15 mouse cellular contexts compared by ENCODE assay signal in the genomic region with DNA sequence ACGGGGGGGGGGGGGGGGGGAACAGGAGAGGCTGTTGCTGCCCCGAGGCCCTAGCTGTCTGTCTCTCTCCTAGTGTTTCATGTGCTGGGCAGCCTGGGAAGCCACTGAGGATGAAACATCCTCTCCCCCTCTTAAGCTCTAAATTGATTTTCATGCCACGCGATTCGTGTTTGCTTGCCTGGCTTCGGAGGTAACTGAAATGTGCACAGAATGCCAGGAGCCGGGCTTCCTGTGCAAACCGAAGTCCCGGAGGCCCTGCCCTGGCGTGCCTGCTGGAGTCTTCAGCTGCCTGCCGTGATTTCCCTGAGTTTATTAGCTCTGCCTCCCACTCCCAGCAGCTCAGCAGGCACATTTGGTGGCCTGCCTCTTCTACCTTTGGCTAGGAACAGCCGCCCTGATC. TPM values are rescaled to one million over a fixed set of nuclear protein-coding genes. Genes with fewer than 3 reads are reported as not detected.
DNase-seq lines count a peak whose midpoint lies in the region; ATAC-seq and TF ChIP-seq lines count a peak whose summit lies in the region.
"Had no signal": no experiment of that assay in that cellular context is flagged by ENCODE, and none has a peak within 500 bp of the region (broad histone marks: within the 10 kb centered on the region; RNA-seq: fewer than 3 reads in every experiment).

No protein-coding gene starts in this region.

- TF ChIP-seq CTCF in midbrain, postnatal 0 days (IDR thresholded peaks at IDR 0.05): no peak

- no peaks in the 10 kb centered on the region for H3K27me3 ChIP-seq in kidney, embryonic 14.5 days (ENCODE audit: control insufficient read depth, insufficient read depth, low read length)
- no peaks in the 10 kb centered on the region; the same call in 1 of the 2 replicates for H3K27me3 ChIP-seq in embryonic facial prominence, embryonic 12.5 days
- peaks cover 19% of the 10 kb centered on the region for H3K27me3 ChIP-seq in limb, embryonic 10.5 days (ENCODE audit: low read depth, poor library complexity, severe bottlenecking)
- H3K27me3 ChIP-seq in midbrain, postnatal 0 days (ENCODE audit: insufficient read depth, low read length): no peaks in the 10 kb centered on the region

- 0 out of 2 replicates have a peak overlapping the region, but pooled peaks have one; percentile 2 for H3K9ac ChIP-seq in kidney, embryonic 14.5 days (ENCODE audit: low read depth, low read length)
- no peak overlapping the region for H3K9ac ChIP-seq in embryonic facial prominence, embryonic 12.5 days
- H3K9ac ChIP-seq in midbrain, postnatal 0 days (replicated peaks; ENCODE audit: low read length, poor library complexity, severe bottlenecking): no peak overlapping the region; the same call in 1 of the 2 replicates
- H3K9ac ChIP-seq: liver, embryonic 12.5 days had no signal

- H3K4me1 ChIP-seq in kidney, embryonic 14.5 days (ENCODE audit: control insufficient read depth, insufficient read depth, low read length): peaks cover 21% of the 10 kb centered on the region
- peaks cover 23% of the 10 kb centered on the region for H3K4me1 ChIP-seq in embryonic facial prominence, embryonic 12.5 days
- H3K4me1 ChIP-seq in limb, embryonic 10.5 days: peaks cover 34% of the 10 kb centered on the region
- peaks cover 10% of the 10 kb centered on the region; the same call in 1 of the 2 replicates for H3K4me1 ChIP-seq in midbrain, postnatal 0 days (ENCODE audit: insufficient read depth, low read length)

- H3K36me3 ChIP-seq in kidney, embryonic 14.5 days (ENCODE audit: control insufficient read depth, insufficient read depth, low read length): peaks cover 11% of the 10 kb centered on the region
- peaks cover 9% of the 10 kb centered on the region for H3K36me3 ChIP-seq in embryonic facial prominence, embryonic 12.5 days
- peaks cover 16% of the 10 kb centered on the region for H3K36me3 ChIP-seq in limb, embryonic 10.5 days
- H3K36me3 ChIP-seq in midbrain, postnatal 0 days (ENCODE audit: insufficient read depth, low read length): peaks cover 4% of the 10 kb centered on the region; the same call in 1 of the 2 replicates

- no peaks in the 10 kb centered on the region for H3K9me3 ChIP-seq in kidney, embryonic 14.5 days (ENCODE audit: control insufficient read depth, low read length)
- no peaks in the 10 kb centered on the region for H3K9me3 ChIP-seq in embryonic facial prominence, embryonic 12.5 days
- H3K9me3 ChIP-seq in limb, embryonic 10.5 days (replicated peaks): no peaks in the 10 kb centered on the region
- H3K9me3 ChIP-seq in midbrain, postnatal 0 days (ENCODE audit: low read length): no peaks in the 10 kb centered on the region
- H3K9me3 ChIP-seq: liver, embryonic 12.5 days had no signal

- no peak overlapping the region for H3K4me2 ChIP-seq in kidney, embryonic 14.5 days (replicated peaks; ENCODE audit: low read depth, low read length)
- H3K4me2 ChIP-seq in embryonic facial prominence, embryonic 12.5 days (replicated peaks): peak overlapping the region; percentile 10; the same call in 1 of the 2 replicates
- H3K4me2 ChIP-seq in midbrain, postnatal 0 days (ENCODE audit: low read depth, low read length, poor library complexity, severe bottlenecking): no peak overlapping the region
- H3K4me2 ChIP-seq: liver, embryonic 12.5 days had no signal

- ATAC-seq in kidney, embryonic 14.5 days (ENCODE audit: low FRiP score, low TSS enrichment): no peak
- no peak for ATAC-seq in embryonic facial prominence, embryonic 12.5 days (ENCODE audit: insufficient number of reproducible peaks, insufficient read depth, low FRiP score, low TSS enrichment)
- no peak for ATAC-seq in midbrain, postnatal 0 days (ENCODE audit: low FRiP score)
- no peak for ATAC-seq in frontal cortex, adult (ENCODE audit: low TSS enrichment)
- ATAC-seq: liver, embryonic 12.5 days; Patski had no signal

- no peak overlapping the region for H3K4me3 ChIP-seq in kidney, embryonic 14.5 days (ENCODE audit: low read length)
- H3K4me3 ChIP-seq in embryonic facial prominence, embryonic 12.5 days: no peak overlapping the region
- H3K4me3 ChIP-seq in limb, embryonic 10.5 days: 0 out of 2 replicates have a peak overlapping the region, but pooled peaks have one; percentile 13
- no peak overlapping the region for H3K4me3 ChIP-seq in midbrain, postnatal 0 days (ENCODE audit: low read depth, low read length)
- H3K4me3 ChIP-seq: heart, adult 2 months; liver, embryonic 12.5 days had no signal

- no peak overlapping the region for H3K27ac ChIP-seq in kidney, embryonic 14.5 days (ENCODE audit: low read depth, low read length)
- no peak overlapping the region; the same call in 1 of the 2 replicates for H3K27ac ChIP-seq in embryonic facial prominence, embryonic 12.5 days
- peak overlapping the region; percentile 68 for H3K27ac ChIP-seq in limb, embryonic 10.5 days
- peak overlapping the region; percentile 34; the same call in 1 of the 2 replicates for H3K27ac ChIP-seq in midbrain, postnatal 0 days (ENCODE audit: low read depth, low read length)
- H3K27ac ChIP-seq: heart, adult 2 months; liver, embryonic 12.5 days had no signal

- no peak for DNase-seq in kidney, adult 9 months
- DNase-seq in limb, embryonic 10.5 days (ENCODE audit: low spot score): no peak
- DNase-seq in midbrain, postnatal 0 days (ENCODE audit: low spot score): no peak
- no peak for DNase-seq in cerebellum, postnatal 36 days
- DNase-seq: adrenal gland, postnatal 14 days; cerebellum, adult 11-12 months; heart, adult 2 months; kidney, postnatal 10 days; layer of hippocampus, postnatal 36 days; right cerebral cortex, postnatal 14 days had no signal

- 7% methylated on average over 11 of the region's 12 CpGs for WGBS in kidney, embryonic 14.5 days
- 9% methylated on average over 12 of the region's 12 CpGs for WGBS in embryonic facial prominence, embryonic 12.5 days
- WGBS in limb, embryonic 10.5 days: 28% methylated on average over 12 of the region's 12 CpGs
- WGBS in midbrain, postnatal 0 days: 10% methylated on average over 10 of the region's 12 CpGs

RNA-seq across cellular contexts. Expression of a gene that starts 6.9 kb away (rescaled TPM):
- polyA plus RNA-seq in kidney, embryonic 14.5 days (2014; fragmentation: Nextera tagmentation; extraction: Ambion mirVana): 11.3 and 12.3 TPM in 2 replicates
- polyA plus RNA-seq in embryonic facial prominence, embryonic 12.5 days (2016; fragmentation: Nextera tagmentation; extraction: Ambion mirVana): 11.9 and 13.5 TPM in 2 replicates
- 2.0 and 3.2 TPM in 2 replicates for polyA plus RNA-seq in limb, embryonic 10.5 days (2016; fragmentation: Nextera tagmentation; extraction: Ambion mirVana)
- 85.1 and 86.5 TPM in 2 replicates for total RNA-seq in midbrain, postnatal 0 days (2014; rRNA removed)
- polyA plus RNA-seq in midbrain, postnatal 0 days (2015; fragmentation: Nextera tagmentation; extraction: Ambion mirVana): 88.9 and 90.2 TPM in 2 replicates

RNA-seq across cellular contexts. Expression of a gene that starts 19.1 kb away (rescaled TPM):
- 161 and 169 TPM in 2 replicates for polyA plus RNA-seq in kidney, embryonic 14.5 days (2014; fragmentation: Nextera tagmentation; extraction: Ambion mirVana)
- polyA plus RNA-seq in embryonic facial prominence, embryonic 12.5 days (2016; fragmentation: Nextera tagmentation; extraction: Ambion mirVana): 154 and 162 TPM in 2 replicates
- polyA plus RNA-seq in limb, embryonic 10.5 days (2016; fragmentation: Nextera tagmentation; extraction: Ambion mirVana): 239 and 250 TPM in 2 replicates
- total RNA-seq in midbrain, postnatal 0 days (2014; rRNA removed): 70.3 and 77.9 TPM in 2 replicates
- polyA plus RNA-seq in midbrain, postnatal 0 days (2015; fragmentation: Nextera tagmentation; extraction: Ambion mirVana): 95.7 and 103 TPM in 2 replicates

RNA-seq across cellular contexts. Expression of a gene that starts 23.7 kb away (rescaled TPM):
- 59.8 and 63.3 TPM in 2 replicates for polyA plus RNA-seq in kidney, embryonic 14.5 days (2014; fragmentation: Nextera tagmentation; extraction: Ambion mirVana)
- 54.9 and 56.5 TPM in 2 replicates for polyA plus RNA-seq in embryonic facial prominence, embryonic 12.5 days (2016; fragmentation: Nextera tagmentation; extraction: Ambion mirVana)
- polyA plus RNA-seq in limb, embryonic 10.5 days (2016; fragmentation: Nextera tagmentation; extraction: Ambion mirVana): 47.9 and 52.9 TPM in 2 replicates
- total RNA-seq in midbrain, postnatal 0 days (2014; rRNA removed): 120 and 128 TPM in 2 replicates
- 146 and 152 TPM in 2 replicates for polyA plus RNA-seq in midbrain, postnatal 0 days (2015; fragmentation: Nextera tagmentation; extraction: Ambion mirVana)

Comparison
In these comparisons a context has a peak if more than half of its experiments do, and no peak if none do; other contexts are left out.
1. H3K27ac ChIP-seq: peak in limb, embryonic 10.5 days (single experiment) and midbrain, postnatal 0 days (single experiment); none in kidney, embryonic 14.5 days (single experiment) and embryonic facial prominence, embryonic 12.5 days (single experiment).